Mouse (Mus musculus) yolk sac, embryonic 10.5 days (tissue): ENCODE results near the gene Olfr127.
"Not testable (repeated sequence)": the region's sequence is repeated elsewhere in the genome, so short reads cannot be mapped to it uniquely, and the experiment has no call there.

Source experiments
- DNase-seq: peaks from one replicate; pipeline ENCODE4 v3.0.0-alpha.2; 2017; ENCODE audit warnings: low spot score

The Olfr127 gene

DNA sequence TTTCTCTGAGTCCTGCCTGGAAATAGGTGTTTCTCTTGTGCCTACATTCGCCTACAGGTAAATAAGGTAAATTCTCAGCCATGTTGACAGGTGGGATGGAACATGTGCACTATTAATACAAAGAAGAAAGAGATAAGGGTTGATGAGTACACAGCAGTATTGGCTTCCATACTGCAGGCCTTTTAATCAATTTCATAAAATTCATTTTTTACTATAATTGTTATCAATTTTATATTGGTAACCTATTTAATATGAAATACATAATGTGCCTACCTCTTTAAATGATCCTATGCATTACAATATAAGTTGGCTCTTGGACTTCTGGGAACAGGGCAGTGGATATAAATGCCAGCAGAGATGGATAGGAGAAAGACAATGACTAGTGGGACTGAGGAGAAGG, at the start of gene Olfr127:
Gene Olfr127 (plus strand): TSS at position 301 of the 400 bp plus-strand sequence.
- no peak for DNase-seq

DNA sequence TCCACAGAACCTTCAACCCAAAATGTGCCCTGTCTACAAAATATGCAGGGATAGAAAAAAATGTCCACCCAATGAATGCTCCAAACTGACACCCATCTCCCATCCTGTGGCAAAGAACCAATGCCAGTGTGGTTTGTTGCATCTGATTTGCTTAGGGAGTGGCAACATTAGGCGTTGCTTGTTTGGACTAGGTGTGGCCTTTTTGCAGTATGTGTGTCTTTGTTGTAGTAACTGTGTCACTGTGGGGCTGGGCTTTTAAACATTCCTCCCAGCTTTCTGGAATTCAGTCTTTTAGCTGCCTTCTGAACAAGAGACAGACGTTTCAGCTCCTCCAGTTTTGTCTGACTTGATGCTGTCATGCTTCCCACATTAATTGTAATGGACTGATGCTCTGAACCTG, 36.3 kb upstream of the Olfr127 start:
- DNase-seq, result no peak

DNA sequence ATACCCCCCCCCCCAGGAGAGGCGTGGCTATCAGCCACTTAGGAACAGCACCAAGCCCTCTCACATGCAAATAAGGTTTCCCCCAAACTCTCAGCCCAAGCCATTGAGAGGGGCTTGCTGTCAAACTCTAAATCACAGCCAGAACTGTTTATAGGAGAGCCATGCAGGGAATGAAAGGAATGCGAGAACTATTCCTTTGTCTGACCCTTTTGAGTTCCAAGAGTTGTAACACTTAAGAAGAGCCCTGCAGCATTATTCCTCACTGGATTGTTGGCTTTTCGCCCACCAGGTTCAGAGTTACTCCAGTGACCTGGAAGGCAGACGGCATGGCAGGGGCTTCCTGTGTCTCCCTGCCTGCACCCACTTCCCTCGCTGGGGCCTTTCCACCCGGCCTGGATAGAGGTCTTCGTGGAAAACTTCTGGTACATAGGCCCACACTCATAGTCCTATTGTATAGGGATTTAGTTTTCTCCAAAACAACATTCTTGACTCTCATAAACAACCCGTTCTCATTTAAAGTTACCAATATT, 30.5 kb upstream of the Olfr127 start:
- DNase-seq, result no peak

DNA sequence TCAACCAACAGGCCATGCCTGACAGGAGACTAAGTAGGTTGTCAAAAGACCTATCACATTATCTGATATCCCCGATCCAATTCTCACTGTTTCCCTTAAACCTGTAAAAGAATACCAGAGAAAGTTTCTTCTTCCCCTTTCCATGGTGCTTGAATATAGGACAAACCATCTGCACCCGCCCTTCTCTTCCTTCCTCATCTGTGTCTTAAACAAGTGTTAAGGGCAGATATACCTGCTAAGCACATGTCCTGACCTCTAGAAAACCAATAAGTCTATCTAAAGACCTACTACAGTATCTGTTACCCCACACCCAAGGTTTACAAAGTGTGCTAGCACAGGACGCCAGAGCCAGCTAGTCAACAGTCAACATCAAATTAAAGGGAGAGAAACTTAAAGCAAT, 26.4 kb upstream of the Olfr127 start:
- no peak for DNase-seq

DNA sequence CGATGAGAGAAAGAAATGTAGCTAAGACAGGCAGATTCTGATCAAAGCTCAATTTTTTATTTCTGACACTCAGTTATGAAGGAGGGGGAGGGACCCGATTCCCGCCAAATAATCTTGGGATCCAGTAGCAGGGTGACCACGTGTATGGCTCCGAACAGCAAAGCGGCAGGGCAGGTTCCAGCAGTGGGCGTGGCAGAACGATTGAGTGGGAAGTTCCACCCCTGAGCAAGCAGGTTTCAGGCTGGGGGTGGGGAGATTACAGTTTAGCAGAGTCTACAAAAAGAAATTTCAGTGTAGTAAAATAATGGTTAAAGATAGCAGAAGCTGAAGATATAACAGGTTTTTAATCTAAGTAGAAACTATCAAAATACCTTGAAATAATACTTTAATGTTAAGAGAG, 6.6 kb downstream of the Olfr127 start:
- DNase-seq, result not testable (repeated sequence)

DNA sequence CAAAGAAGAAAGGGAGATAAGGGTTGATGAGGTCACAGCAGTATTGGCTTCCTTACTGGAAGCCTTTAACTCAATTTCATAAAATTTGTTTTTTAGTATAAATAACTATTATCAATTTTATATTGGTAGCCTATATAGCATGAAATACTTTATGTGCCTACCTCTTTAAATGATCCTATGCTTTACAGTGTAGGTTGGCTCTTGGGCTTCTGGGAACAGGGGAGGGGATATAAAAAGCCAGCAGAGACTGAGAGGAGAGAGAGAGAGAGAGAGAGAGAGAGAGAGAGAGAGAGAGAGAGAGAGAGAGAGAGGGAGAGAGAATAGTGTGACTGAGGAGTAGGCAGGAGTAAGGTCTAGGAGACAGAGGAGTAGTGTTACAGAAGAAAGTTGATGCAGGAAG, 20.0 kb downstream of the Olfr127 start, which contains the start of gene Olfr128:
Gene Olfr128 (plus strand): TSS at position 301 of the 400 bp plus-strand sequence.
- DNase-seq, result no peak

DNA sequence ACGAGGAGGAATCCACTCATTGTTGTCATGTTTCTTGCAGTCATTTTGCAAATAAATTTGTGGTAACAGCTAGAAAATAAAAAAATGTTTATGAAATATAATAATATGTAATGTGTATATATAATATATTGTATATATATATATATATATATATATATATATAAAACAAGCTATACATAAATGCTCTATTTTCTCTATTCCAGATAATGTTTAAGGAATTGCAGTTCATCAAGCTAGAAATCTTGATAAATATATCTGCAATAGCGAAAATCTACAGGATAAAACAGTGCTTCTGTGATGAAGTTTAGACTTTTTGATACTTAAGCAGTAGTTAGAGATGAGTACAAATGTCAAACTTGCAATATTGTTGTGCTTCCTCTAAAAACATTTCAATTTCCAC, 52.7 kb downstream of the Olfr127 start, which contains the start of gene Olfr761:
Gene Olfr761 (minus strand): TSS at position 101 of the 400 bp plus-strand sequence.
- DNase-seq, result no peak
